Mouse (Mus musculus) heart, postnatal 0 days (tissue): Measurements from ENCODE around the gene Fgfr1op2. TPM values are rescaled to one million over a fixed set of nuclear protein-coding genes. Genes with fewer than 3 reads are reported as not detected.

ENCODE experiments used
- ATAC-seq: fragments of 200-750 bp; cut with Nextera tagmentation; 2 replicates; pipeline ENCODE4 v1.8.0; 2017; ENCODE audit warnings: low read depth, moderate number of reproducible peaks, moderate library complexity; ENCODE audit not compliant: insufficient read depth
- DNase-seq: peaks from one replicate; pipeline ENCODE4 v3.0.0-alpha.2; 2016; ENCODE audit warnings: low spot score
- H3K27ac ChIP-seq: fragments of 300-500 bp; sonication (generic); 2 replicates; pipeline ENCODE4 v1.5.1; 2014; ENCODE audit warnings: low read depth, mild to moderate bottlenecking
- H3K27me3 ChIP-seq: fragments of 300-500 bp; sonication (generic); 2 replicates; pipeline ENCODE4 v1.6.1; 2014; ENCODE audit warnings: low read length, mixed read lengths; ENCODE audit not compliant: control insufficient read depth, insufficient read depth
- H3K36me3 ChIP-seq: fragments of 300-500 bp; sonication (generic); replicated peaks from 2 replicates; pipeline ENCODE4 v1.6.1; 2014; ENCODE audit warnings: low read length, mixed read lengths; ENCODE audit not compliant: control insufficient read depth, insufficient read depth
- H3K4me1 ChIP-seq: fragments of 300-500 bp; sonication (generic); 2 replicates; pipeline ENCODE4 v1.6.1; 2014; ENCODE audit warnings: antibody characterized with exemption; ENCODE audit not compliant: control insufficient read depth, insufficient read depth
- H3K4me2 ChIP-seq: fragments of 300-500 bp; sonication (generic); 2 replicates; pipeline ENCODE4 v1.6.1; 2014; ENCODE audit warnings: low read depth, mild to moderate bottlenecking, low read length, moderate library complexity
- H3K4me3 ChIP-seq: fragments of 300-500 bp; sonication (generic); 2 replicates; pipeline ENCODE4 v1.5.1; 2014; ENCODE audit warnings: low read depth, low read length
- H3K9ac ChIP-seq: fragments of 300-500 bp; sonication (generic); replicated peaks from 2 replicates; pipeline ENCODE4 v1.6.1; 2014; ENCODE audit warnings: low read depth, low read length, mixed read lengths
- H3K9me3 ChIP-seq: fragments of 300-500 bp; sonication (generic); replicated peaks from 2 replicates; pipeline ENCODE4 v1.6.1; 2016; ENCODE audit warnings: low read length; ENCODE audit not compliant: control insufficient read depth
- CTCF ChIP-seq: IDR thresholded peaks from 2 replicates; pipeline ENCODE4 v1.5.1; 2016; ENCODE audit warnings: antibody characterized with exemption, control low read depth, low read depth
- EP300 ChIP-seq: IDR thresholded peaks from 2 replicates; pipeline ENCODE4 v1.6.1; 2016; ENCODE audit warnings: antibody characterized with exemption, low read depth
- WGBS: fragments of 180-500 bp; shearing (Covaris S2); extraction: QIAGEN DNeasy Blood & Tissue Kit; methylation state at CpG from one replicate; pipeline ENCODE4 v1.1.7; 2014; 5-methylcytosine and 5-hydroxymethylcytosine counted together
- polyA plus RNA-seq: library from polyadenylated mRNA; unstranded; fragments of >200 nt; fragmentation: Nextera tagmentation; extraction: Ambion mirVana; gene quantifications from 2 replicates; pipeline ENCODE4 v1.2.1, GENCODE M21; 2015
- total RNA-seq: library from RNA; depleted of rRNA; stranded (reverse); fragments of >200 nt; gene quantifications from 2 replicates; pipeline ENCODE4 v1.2.3, GENCODE M21; 2014; ENCODE audit warnings: low replicate concordance

Gene Fgfr1op2
- total and polyA plus RNA-seq, 2 experiments from 2014 or later: 61.4 to 87.8 TPM

DNA sequence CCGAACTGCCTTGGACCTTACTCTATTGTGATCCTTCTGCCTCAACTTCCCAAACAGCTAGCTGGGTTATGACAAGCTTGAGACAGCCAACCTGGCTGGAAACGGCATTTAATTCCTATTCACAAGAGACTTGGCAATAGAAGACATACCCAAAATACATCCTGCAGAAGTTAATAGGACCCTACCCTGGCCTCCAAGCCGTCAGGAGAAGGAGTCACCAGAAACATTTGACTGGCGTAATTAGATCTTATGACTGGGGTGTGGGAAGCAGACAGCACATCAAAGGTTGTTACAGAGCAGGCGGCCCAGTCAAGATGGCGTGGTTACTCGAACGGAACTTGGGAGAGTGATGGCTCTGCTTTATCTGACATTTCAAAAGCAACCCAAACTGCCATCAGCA lies 54.8 kb downstream of the Fgfr1op2 start:
- ATAC-seq (no peak), DNase-seq (no peak)
- Histone ChIP-seq H3K9me3 (no peaks in the 10 kb centered on the region), H3K27ac (no peak overlapping the region), H3K4me2 (no peak overlapping the region), H3K4me3 (no peak overlapping the region), H3K4me1 (peaks cover 16% of the 10 kb centered on the region; the same call in 1 of the 2 replicates), H3K36me3 (no peaks in the 10 kb centered on the region), H3K27me3 (no peaks in the 10 kb centered on the region), H3K9ac (no peak overlapping the region)
- TF ChIP-seq CTCF (no peak), EP300 (no peak)
- whole genome bisulfite sequencing: 72% methylated on average over 8 of the region's 8 CpGs

DNA sequence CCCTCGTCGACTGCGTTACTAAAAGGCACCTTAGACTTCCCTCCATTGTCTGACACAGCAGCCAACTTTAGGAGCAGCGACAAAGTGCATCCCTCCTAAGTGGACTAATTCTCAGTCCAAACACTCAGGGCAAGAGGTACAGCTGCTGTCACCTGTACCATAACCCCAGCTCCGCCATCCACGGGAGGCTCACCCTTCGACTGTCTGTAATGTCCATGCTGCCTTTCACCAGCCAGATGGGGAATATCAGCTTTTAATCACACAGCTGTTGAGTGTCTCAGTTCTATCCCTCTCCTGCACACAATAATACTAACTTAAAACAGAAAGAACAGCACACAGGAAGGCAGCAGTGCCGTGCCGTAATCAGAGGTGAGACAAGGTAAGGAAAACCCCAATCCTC lies 55.4 kb downstream of the Fgfr1op2 start:
- DNase-seq: no peak
- Histone ChIP-seq H3K9me3 (no peaks in the 10 kb centered on the region), H3K4me3 (no peak overlapping the region), H3K9ac (no peak overlapping the region), H3K4me1 (peaks cover 16% of the 10 kb centered on the region; the same call in 1 of the 2 replicates), H3K27ac (no peak overlapping the region), H3K27me3 (no peaks in the 10 kb centered on the region), H3K4me2 (no peak overlapping the region), H3K36me3 (no peaks in the 10 kb centered on the region)
- TF ChIP-seq EP300 (no peak), CTCF (no peak)
- no peak for ATAC-seq
- 65% methylated on average over 9 of the region's 9 CpGs for whole genome bisulfite sequencing

DNA sequence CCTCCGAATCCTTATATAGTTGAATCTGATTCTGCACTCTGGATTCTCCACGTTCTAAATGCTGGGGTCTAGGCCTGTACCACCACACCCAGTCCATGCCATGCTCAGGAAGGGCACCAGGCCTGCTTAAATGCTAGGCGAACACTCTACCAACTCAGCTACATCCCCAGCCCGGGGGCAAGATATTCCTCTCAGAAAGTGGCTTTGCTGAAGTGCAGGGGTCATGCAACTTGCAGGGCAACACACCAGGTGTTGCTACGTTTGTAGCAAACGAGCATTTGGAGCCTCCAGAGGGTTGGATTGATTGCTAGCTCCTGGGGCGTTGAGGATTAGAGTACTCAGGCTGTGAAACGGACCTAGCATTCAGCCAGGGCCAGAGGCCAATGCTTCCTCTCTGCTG lies 56.1 kb downstream of the Fgfr1op2 start:
- H3K36me3 ChIP-seq: no peaks in the 10 kb centered on the region
- H3K4me3 ChIP-seq: peak overlapping the region; percentile 93
- 57% methylated on average over 8 of the region's 8 CpGs for WGBS
- no peak for ATAC-seq
- peak overlapping the region; percentile 93; the same call in 1 of the 2 replicates for H3K9ac ChIP-seq
- DNase-seq: no peak
- H3K4me2 ChIP-seq: peak overlapping the region; percentile 91
- peaks cover 16% of the 10 kb centered on the region; the same call in 1 of the 2 replicates for H3K4me1 ChIP-seq
- no peaks in the 10 kb centered on the region for H3K27me3 ChIP-seq
- H3K9me3 ChIP-seq: no peaks in the 10 kb centered on the region
- TF ChIP-seq CTCF (no peak), EP300 (no peak)
- H3K27ac ChIP-seq: no peak overlapping the region

DNA sequence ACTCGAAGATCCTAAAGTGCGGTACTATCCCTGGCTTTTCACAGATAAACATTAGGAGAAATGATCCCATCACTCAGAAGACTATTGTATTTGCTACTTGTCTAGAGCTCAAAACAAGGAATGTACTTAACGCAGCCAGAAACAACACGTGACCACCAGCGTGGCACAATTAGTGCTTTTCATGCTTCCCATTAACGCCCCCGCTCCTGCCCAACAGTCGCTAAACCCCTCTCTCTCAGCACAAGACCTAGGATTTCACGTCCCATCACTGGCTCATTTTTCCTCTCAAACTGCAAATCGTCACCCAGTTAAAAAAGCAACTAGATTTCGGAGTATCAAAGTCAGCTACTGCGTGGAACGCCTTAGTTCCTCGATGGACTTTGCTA lies 56.6 kb downstream of the Fgfr1op2 start:
- ATAC-seq (peak; percentile 13; the same call in 1 of the 2 replicates), DNase-seq (no peak)
- Histone ChIP-seq H3K36me3 (no peaks in the 10 kb centered on the region), H3K4me1 (peaks cover 16% of the 10 kb centered on the region; the same call in 1 of the 2 replicates), H3K9ac (peak overlapping the region; percentile 93), H3K4me3 (peak overlapping the region; percentile 93), H3K27ac (peak overlapping the region; percentile 92), H3K4me2 (peak overlapping the region; percentile 91), H3K9me3 (no peaks in the 10 kb centered on the region), H3K27me3 (no peaks in the 10 kb centered on the region)
- 9% methylated on average over 14 of the region's 14 CpGs for WGBS
- TF ChIP-seq CTCF (no peak), EP300 (no peak)

DNA sequence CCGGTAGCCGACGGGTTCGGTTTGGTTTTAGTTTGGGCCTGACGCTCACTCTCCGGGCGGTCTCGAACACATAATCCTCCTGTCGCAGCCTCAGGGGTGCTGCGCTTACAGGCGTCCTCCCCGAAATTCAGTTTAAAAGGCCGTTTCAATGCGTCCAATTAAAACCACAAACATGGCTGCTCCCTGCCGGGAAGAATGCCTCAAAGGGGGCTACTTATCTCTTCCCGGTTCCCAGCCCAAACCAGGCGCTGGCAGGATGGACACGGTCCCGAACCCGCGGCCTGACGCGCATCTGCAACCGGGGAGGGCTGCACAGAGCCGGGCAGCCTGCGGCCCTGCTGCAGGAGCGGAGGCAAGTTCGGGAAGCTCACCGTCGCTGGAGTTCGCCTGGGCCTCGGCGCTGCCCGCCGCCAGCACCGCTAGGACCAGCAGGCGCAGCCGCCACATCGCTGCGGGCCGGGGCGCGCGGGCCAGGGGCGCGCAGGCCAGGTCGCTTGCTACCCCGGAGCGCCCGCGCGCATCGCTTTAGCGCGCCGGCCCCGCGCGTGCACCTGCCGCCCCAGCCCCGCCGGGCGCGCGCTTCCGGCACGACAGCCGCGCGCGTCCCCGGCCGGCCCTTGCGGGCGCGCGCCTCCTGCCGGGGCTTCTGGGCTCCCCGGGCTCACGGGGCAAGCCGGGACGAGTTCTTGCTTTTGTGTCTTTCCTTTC lies 57.2 kb downstream of the Fgfr1op2 start:
- DNase-seq (peak; percentile 82), ATAC-seq (peak; percentile 89)
- no peaks in the 10 kb centered on the region for H3K36me3 ChIP-seq
- peak overlapping the region; percentile 91 for H3K4me2 ChIP-seq
- TF ChIP-seq CTCF (peak; percentile 21), EP300 (no peak; the same call in 1 of the 2 replicates)
- H3K27me3 ChIP-seq: no peaks in the 10 kb centered on the region
- H3K9ac ChIP-seq: peak overlapping the region; percentile 93
- H3K9me3 ChIP-seq: no peaks in the 10 kb centered on the region
- H3K4me1 ChIP-seq: peaks cover 16% of the 10 kb centered on the region; the same call in 1 of the 2 replicates
- peak overlapping the region; percentile 93 for H3K4me3 ChIP-seq
- peak overlapping the region; percentile 92 for H3K27ac ChIP-seq
- WGBS: under 1% methylated on average over 63 of the region's 82 CpGs
